20 mouse cellular contexts compared by ENCODE assay signal in the genomic region with DNA sequence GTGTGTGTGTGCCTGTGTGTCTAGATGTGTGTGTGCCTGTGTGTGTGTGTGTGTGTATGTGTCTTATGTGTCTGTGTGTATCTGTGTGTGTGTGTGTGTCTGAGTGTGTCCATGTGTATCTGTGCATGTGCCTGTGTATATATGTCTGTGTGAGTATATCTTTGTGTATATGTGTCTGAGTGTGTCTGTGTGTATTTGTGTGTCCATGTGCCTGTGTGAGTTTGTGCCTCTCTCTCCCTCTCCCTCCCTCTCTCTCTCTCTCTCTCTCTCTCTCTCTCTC.
DNase-seq lines count a peak whose midpoint lies in the region; ATAC-seq lines count a peak whose summit lies in the region.
"Had no signal": no experiment of that assay in that cellular context is flagged by ENCODE, and none has a peak within 500 bp of the region (broad histone marks: within the 10 kb centered on the region; RNA-seq: fewer than 3 reads in every experiment).

No protein-coding gene starts in this region.

- H3K27me3 ChIP-seq in heart, embryonic 12.5 days (replicated peaks): no peaks in the 10 kb centered on the region
- H3K27me3 ChIP-seq in lung, embryonic 16.5 days (ENCODE audit: control insufficient read depth, insufficient read depth, low read depth, low read length): no peaks in the 10 kb centered on the region
- H3K27me3 ChIP-seq in embryonic facial prominence, embryonic 10.5 days (replicated peaks; ENCODE audit: low read depth, poor library complexity, severe bottlenecking): peaks cover 43% of the 10 kb centered on the region
- H3K27me3 ChIP-seq in midbrain, embryonic 13.5 days: peaks cover 83% of the 10 kb centered on the region
- H3K27me3 ChIP-seq: embryonic facial prominence, embryonic 12.5 days; Patski had no signal

- peak overlapping the region; percentile 15; the same call in 1 of the 2 replicates for H3K27ac ChIP-seq in heart, embryonic 12.5 days (ENCODE audit: poor library complexity, severe bottlenecking)
- peak overlapping the region; percentile 61 for H3K27ac ChIP-seq in lung, embryonic 16.5 days (ENCODE audit: low read length)
- H3K27ac ChIP-seq in embryonic facial prominence, embryonic 10.5 days (replicated peaks): peak overlapping the region; percentile 58
- H3K27ac ChIP-seq in midbrain, embryonic 13.5 days: peak overlapping the region; percentile 48; the same call in 1 of the 2 replicates
- H3K27ac ChIP-seq: embryonic facial prominence, embryonic 12.5 days; heart, adult 2 months had no signal

- no peaks in the 10 kb centered on the region for H3K36me3 ChIP-seq in heart, embryonic 12.5 days
- H3K36me3 ChIP-seq in lung, embryonic 16.5 days (ENCODE audit: control insufficient read depth, insufficient read depth, low read length): no peaks in the 10 kb centered on the region
- H3K36me3 ChIP-seq in embryonic facial prominence, embryonic 10.5 days (replicated peaks): no peaks in the 10 kb centered on the region
- no peaks in the 10 kb centered on the region for H3K36me3 ChIP-seq in midbrain, embryonic 13.5 days
- H3K36me3 ChIP-seq: embryonic facial prominence, embryonic 12.5 days had no signal

- no peak overlapping the region for H3K4me2 ChIP-seq in heart, embryonic 12.5 days
- no peak overlapping the region for H3K4me2 ChIP-seq in lung, embryonic 16.5 days (ENCODE audit: low read depth, low read length)
- peak overlapping the region; percentile 33; the same call in 1 of the 2 replicates for H3K4me2 ChIP-seq in midbrain, embryonic 13.5 days (replicated peaks)
- H3K4me2 ChIP-seq: embryonic facial prominence, embryonic 12.5 days had no signal

- ATAC-seq in heart, embryonic 12.5 days (ENCODE audit: insufficient number of reproducible peaks, low FRiP score): no peak
- ATAC-seq in lung, embryonic 16.5 days (ENCODE audit: low read depth): no peak
- peak; percentile 53; the same call in 1 of the 2 replicates for ATAC-seq in midbrain, embryonic 13.5 days
- ATAC-seq: Patski had no signal

- H3K4me1 ChIP-seq in heart, embryonic 12.5 days (replicated peaks): peaks cover 40% of the 10 kb centered on the region
- peaks cover 21% of the 10 kb centered on the region for H3K4me1 ChIP-seq in lung, embryonic 16.5 days (replicated peaks; ENCODE audit: control insufficient read depth, insufficient read depth, low read length)
- peaks cover 41% of the 10 kb centered on the region for H3K4me1 ChIP-seq in embryonic facial prominence, embryonic 10.5 days
- peaks cover 38% of the 10 kb centered on the region for H3K4me1 ChIP-seq in midbrain, embryonic 13.5 days (replicated peaks)

- no peak overlapping the region for H3K4me3 ChIP-seq in heart, embryonic 12.5 days
- H3K4me3 ChIP-seq in lung, embryonic 16.5 days (ENCODE audit: low read length): no peak overlapping the region
- no peak overlapping the region for H3K4me3 ChIP-seq in embryonic facial prominence, embryonic 10.5 days
- no peak overlapping the region for H3K4me3 ChIP-seq in midbrain, embryonic 13.5 days (replicated peaks)
- H3K4me3 ChIP-seq: embryonic facial prominence, embryonic 12.5 days; erythroblast, embryonic 14.5 days; heart, adult 2 months; myocyte had no signal

- no peak for DNase-seq in heart, adult 11 months
- no peak for DNase-seq in lung, postnatal 25 days (ENCODE audit: low spot score)
- DNase-seq in embryonic facial prominence, embryonic 10.5 days (ENCODE audit: low spot score): no peak
- DNase-seq in gastrocnemius, adult 8-10 months (ENCODE audit: low spot score in 2 of 2): no peak
- DNase-seq: adrenal gland, adult 8-10 months; cerebellum, adult 9-10 months; gastrocnemius, postnatal 14 days; heart, adult 2 months; heart, postnatal 14 days; kidney, adult 8-10 months; kidney, postnatal 14 days; liver; thymus, postnatal 14 days had no signal

- H3K9ac ChIP-seq in heart, embryonic 12.5 days: peak overlapping the region; percentile 28; the same call in 1 of the 2 replicates
- H3K9ac ChIP-seq in lung, embryonic 16.5 days (ENCODE audit: low read length): no peak overlapping the region
- no peak overlapping the region for H3K9ac ChIP-seq in midbrain, embryonic 13.5 days (replicated peaks)
- H3K9ac ChIP-seq: embryonic facial prominence, embryonic 12.5 days had no signal

- no peaks in the 10 kb centered on the region for H3K9me3 ChIP-seq in heart, embryonic 12.5 days (replicated peaks)
- no peaks in the 10 kb centered on the region for H3K9me3 ChIP-seq in lung, embryonic 16.5 days (ENCODE audit: control insufficient read depth, low read length)
- no peaks in the 10 kb centered on the region for H3K9me3 ChIP-seq in embryonic facial prominence, embryonic 10.5 days
- H3K9me3 ChIP-seq in midbrain, embryonic 13.5 days: no peaks in the 10 kb centered on the region
- H3K9me3 ChIP-seq: embryonic facial prominence, embryonic 12.5 days had no signal
